Mouse (Mus musculus): ENCODE data around the gene Slc1a5. TPM values are rescaled to one million over a fixed set of nuclear protein-coding genes. Genes with fewer than 3 reads are reported as not detected.

Slc1a5 gene
- polyA plus RNA-seq, 1 experiment from 2014 or later: 47.0 TPM

GRCm38 (mm10) chr7:16846775-16847174 lies 65.6 kb downstream of the Slc1a5 start:
- H3K36me3 ChIP-seq: peaks cover 48% of the 10 kb centered on the region
- no peak overlapping the region for H3K27ac ChIP-seq
- 0 out of 2 replicates have a peak, but pooled peaks cover 3% of the 10 kb centered on the region for H3K27me3 ChIP-seq (ENCODE audit: insufficient read depth, poor library complexity, severe bottlenecking)
- DNase-seq (ENCODE audit: low spot score): no peak
- peaks cover 34% of the 10 kb centered on the region for H3K4me1 ChIP-seq
- 89% methylated on average over 5 of the region's 5 CpGs for WGBS
- H3K9me3 ChIP-seq: no peaks in the 10 kb centered on the region
- H3K4me3 ChIP-seq: no peak overlapping the region

DNA sequence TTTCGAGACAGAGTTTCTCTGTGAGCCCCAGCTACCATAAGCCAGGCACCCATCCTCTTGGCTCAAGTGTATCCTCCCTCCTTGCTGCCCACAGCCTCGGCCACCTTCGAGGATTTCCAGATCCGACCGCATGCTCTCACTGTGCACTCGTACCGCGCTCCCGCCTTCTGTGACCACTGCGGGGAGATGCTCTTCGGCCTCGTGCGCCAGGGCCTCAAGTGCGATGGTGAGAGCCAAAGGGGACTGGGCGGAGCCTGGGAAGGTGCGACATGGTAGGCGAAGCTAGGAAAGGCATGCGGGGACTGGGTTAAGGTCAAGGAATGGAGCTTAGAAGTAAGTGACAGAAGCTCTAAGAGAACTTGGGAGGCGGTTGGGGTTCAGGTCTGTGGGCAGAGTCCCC lies 66.4 kb downstream of the Slc1a5 start:
- peaks cover 27% of the 10 kb centered on the region for H3K4me1 ChIP-seq
- H3K4me3 ChIP-seq: no peak overlapping the region
- H3K27me3 ChIP-seq (ENCODE audit: insufficient read depth, poor library complexity, severe bottlenecking): 0 out of 2 replicates have a peak, but pooled peaks cover 3% of the 10 kb centered on the region
- peaks cover 53% of the 10 kb centered on the region for H3K36me3 ChIP-seq
- no peaks in the 10 kb centered on the region for H3K9me3 ChIP-seq
- no peak overlapping the region for H3K27ac ChIP-seq
- WGBS: 84% methylated on average over 19 of the region's 19 CpGs
- DNase-seq (ENCODE audit: low spot score): no peak

Other genes with a start within 250 kb of the Slc1a5 start
- gene Arhgap35, start 166.3 kb upstream of the Slc1a5 start, polyA plus RNA-seq (2016; fragmentation: Nextera tagmentation; extraction: Ambion mirVana): 18.3 and 20.0 TPM in 2 replicates
- 0.19 and 0.30 TPM in 2 replicates for gene Ceacam15, start 105.6 kb upstream of the Slc1a5 start, polyA plus RNA-seq (2016; fragmentation: Nextera tagmentation; extraction: Ambion mirVana)
- not detected in 2 replicates for gene Ceacam9, start 59.4 kb upstream of the Slc1a5 start, polyA plus RNA-seq (2016; fragmentation: Nextera tagmentation; extraction: Ambion mirVana)
- gene Ap2s1, start 42.9 kb upstream of the Slc1a5 start, polyA plus RNA-seq (2016; fragmentation: Nextera tagmentation; extraction: Ambion mirVana): 243 and 270 TPM in 2 replicates
- 101 and 107 TPM in 2 replicates for gene Strn4, start 34.5 kb downstream of the Slc1a5 start, polyA plus RNA-seq (2016; fragmentation: Nextera tagmentation; extraction: Ambion mirVana)
- 29.5 and 36.7 TPM in 2 replicates for gene Fkrp, start 35.4 kb downstream of the Slc1a5 start, polyA plus RNA-seq (2016; fragmentation: Nextera tagmentation; extraction: Ambion mirVana)
- gene Prkd2, start 61.6 kb downstream of the Slc1a5 start, polyA plus RNA-seq (2016; fragmentation: Nextera tagmentation; extraction: Ambion mirVana): 8.9 and 9.4 TPM in 2 replicates
- gene Dact3, start 94.0 kb downstream of the Slc1a5 start, polyA plus RNA-seq (2016; fragmentation: Nextera tagmentation; extraction: Ambion mirVana): 5.0 and 7.2 TPM in 2 replicates
- gene Gng8, start 110.4 kb downstream of the Slc1a5 start, polyA plus RNA-seq (2016; fragmentation: Nextera tagmentation; extraction: Ambion mirVana): 3.0 and 6.3 TPM in 2 replicates
- 0.15 and 0.51 TPM in 2 replicates for gene Ptgir, start 125.2 kb downstream of the Slc1a5 start, polyA plus RNA-seq (2016; fragmentation: Nextera tagmentation; extraction: Ambion mirVana)
- gene Calm3, start 142.8 kb downstream of the Slc1a5 start, polyA plus RNA-seq (2016; fragmentation: Nextera tagmentation; extraction: Ambion mirVana): 114 and 117 TPM in 2 replicates
- gene Pnmal2, start 163.3 kb downstream of the Slc1a5 start, polyA plus RNA-seq (2016; fragmentation: Nextera tagmentation; extraction: Ambion mirVana): 1.7 and 2.2 TPM in 2 replicates
- gene Pnmal1, start 178.3 kb downstream of the Slc1a5 start, polyA plus RNA-seq (2016; fragmentation: Nextera tagmentation; extraction: Ambion mirVana): 0.16 and 0.30 TPM in 2 replicates
- 0.22 and 0.24 TPM in 2 replicates for gene Gm42372, start 201.7 kb downstream of the Slc1a5 start, polyA plus RNA-seq (2016; fragmentation: Nextera tagmentation; extraction: Ambion mirVana)
- 13.3 and 19.7 TPM in 2 replicates for gene Ccdc8, start 211.4 kb downstream of the Slc1a5 start, polyA plus RNA-seq (2016; fragmentation: Nextera tagmentation; extraction: Ambion mirVana)
- gene Ppp5c, start 246.6 kb downstream of the Slc1a5 start, polyA plus RNA-seq (2016; fragmentation: Nextera tagmentation; extraction: Ambion mirVana): 112 and 124 TPM in 2 replicates

Measured in heart, embryonic 10.5 days (tissue).